In the genomic region with DNA sequence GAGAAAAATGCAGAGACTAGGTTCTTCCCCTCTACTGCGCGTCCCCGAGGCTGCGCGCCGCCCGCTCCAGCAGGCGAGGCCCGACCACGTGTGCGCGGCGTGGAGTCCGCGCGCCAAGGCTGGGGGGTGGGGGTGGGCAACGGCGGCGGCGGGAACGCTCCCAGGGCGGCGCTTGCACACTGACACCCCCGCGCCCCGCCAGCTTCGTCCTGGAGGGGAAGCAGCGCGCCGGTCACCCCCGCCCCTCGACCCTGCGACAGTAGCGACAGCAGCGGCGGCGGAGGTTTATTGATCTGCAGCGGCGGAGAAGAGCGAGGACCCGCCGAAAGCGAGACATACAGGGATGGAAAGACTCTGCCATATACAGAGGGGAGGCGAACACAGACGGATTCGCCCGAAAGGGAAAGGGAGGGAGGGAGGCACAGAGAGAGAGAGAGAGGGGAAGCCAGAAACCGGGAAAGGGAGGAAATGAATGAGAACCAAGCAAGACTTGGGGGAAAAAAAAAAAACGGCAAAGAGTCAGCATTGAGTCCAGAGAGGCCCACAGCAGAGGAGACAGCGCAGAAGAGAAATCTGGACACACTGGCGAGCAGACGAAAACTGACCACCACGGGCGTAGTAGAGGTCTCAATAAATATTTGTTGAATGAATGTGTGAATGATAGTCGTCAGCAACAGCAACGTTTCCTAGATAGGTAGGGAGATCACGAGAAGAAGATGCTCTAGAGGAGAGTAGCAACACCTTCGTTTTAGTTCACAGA, we compare ENCODE assay signal across 8 mouse cellular contexts. TPM values are rescaled to one million over a fixed set of nuclear protein-coding genes. Genes with fewer than 3 reads are reported as not detected.
DNase-seq lines count a peak whose midpoint lies in the region; ATAC-seq and TF ChIP-seq lines count a peak whose summit lies in the region.

No protein-coding gene starts in this region.

- peaks cover 60% of the 10 kb centered on the region for H3K27me3 ChIP-seq in embryonic facial prominence, embryonic 12.5 days
- peaks cover 3% of the 10 kb centered on the region for H3K27me3 ChIP-seq in hindbrain, embryonic 16.5 days (replicated peaks; ENCODE audit: control insufficient read depth, insufficient read depth, low read length)
- no peaks in the 10 kb centered on the region for H3K27me3 ChIP-seq in midbrain, postnatal 0 days (ENCODE audit: insufficient read depth, low read length)

- no peak for TF ChIP-seq CTCF in midbrain, postnatal 0 days (IDR thresholded peaks at IDR 0.05)

- intact Hi-C loops in left cerebral cortex, postnatal 14 days (cut with DNase I): loop anchor here (5.0 kb wide), 1 partner anchor 33 kb away; no protein-coding TSS in a partner anchor
- intact Hi-C loops in left cerebral cortex, postnatal 4 days (cut with DNase I): no loop called here

- peaks cover 64% of the 10 kb centered on the region for H3K4me1 ChIP-seq in embryonic facial prominence, embryonic 12.5 days
- H3K4me1 ChIP-seq in hindbrain, embryonic 16.5 days (ENCODE audit: control insufficient read depth, insufficient read depth, low read depth, low read length): peaks cover 55% of the 10 kb centered on the region
- no peaks in the 10 kb centered on the region for H3K4me1 ChIP-seq in midbrain, postnatal 0 days (ENCODE audit: insufficient read depth, low read length)

- no peak for ATAC-seq in embryonic facial prominence, embryonic 12.5 days (ENCODE audit: insufficient number of reproducible peaks, insufficient read depth, low FRiP score, low TSS enrichment)
- peak; percentile 13; the same call in 1 of the 2 replicates for ATAC-seq in hindbrain, embryonic 16.5 days
- ATAC-seq in midbrain, postnatal 0 days (ENCODE audit: low FRiP score): 0 out of 2 replicates have a peak, but pooled peaks have one; percentile 9

- peak overlapping the region; percentile 68 for H3K4me3 ChIP-seq in embryonic facial prominence, embryonic 12.5 days
- peak overlapping the region; percentile 60 for H3K4me3 ChIP-seq in hindbrain, embryonic 16.5 days (ENCODE audit: low read length)
- peak overlapping the region; percentile 72 for H3K4me3 ChIP-seq in midbrain, postnatal 0 days (ENCODE audit: low read depth, low read length)

- no peaks in the 10 kb centered on the region for H3K9me3 ChIP-seq in embryonic facial prominence, embryonic 12.5 days
- H3K9me3 ChIP-seq in hindbrain, embryonic 16.5 days (ENCODE audit: control insufficient read depth, low read length): no peaks in the 10 kb centered on the region
- no peaks in the 10 kb centered on the region for H3K9me3 ChIP-seq in midbrain, postnatal 0 days (ENCODE audit: low read length)

- H3K4me2 ChIP-seq in embryonic facial prominence, embryonic 12.5 days (replicated peaks): peak overlapping the region; percentile 96
- peak overlapping the region; percentile 89 for H3K4me2 ChIP-seq in hindbrain, embryonic 16.5 days (ENCODE audit: low read length)
- peak overlapping the region; percentile 80 for H3K4me2 ChIP-seq in midbrain, postnatal 0 days (ENCODE audit: low read depth, low read length, poor library complexity, severe bottlenecking)

- DNase-seq in left cerebral cortex, postnatal 14 days (ENCODE audit: low spot score in 2 of 2): peak; percentile 50 to 51
- DNase-seq in left cerebral cortex, postnatal 4 days: no peak
- DNase-seq in midbrain, postnatal 0 days (ENCODE audit: low spot score): peak; percentile 54
- no peak for DNase-seq in layer of hippocampus, adult 11-12 months (ENCODE audit: low spot score)
- DNase-seq in ovary, adult 18-20 months (ENCODE audit: low spot score): no peak
- no peak for DNase-seq in cerebellum, adult 18-20 months

- 0 out of 2 replicates have a peak overlapping the region, but pooled peaks have one; percentile 11 for H3K27ac ChIP-seq in embryonic facial prominence, embryonic 12.5 days
- peak overlapping the region; percentile 96 for H3K27ac ChIP-seq in hindbrain, embryonic 16.5 days (ENCODE audit: low read depth, low read length)
- H3K27ac ChIP-seq in midbrain, postnatal 0 days (ENCODE audit: low read depth, low read length): peak overlapping the region; percentile 94

- H3K9ac ChIP-seq in embryonic facial prominence, embryonic 12.5 days: peak overlapping the region; percentile 54
- H3K9ac ChIP-seq in hindbrain, embryonic 16.5 days (ENCODE audit: low read depth, low read length): peak overlapping the region; percentile 83
- H3K9ac ChIP-seq in midbrain, postnatal 0 days (replicated peaks; ENCODE audit: low read length, poor library complexity, severe bottlenecking): peak overlapping the region; percentile 82

- no peaks in the 10 kb centered on the region for H3K36me3 ChIP-seq in embryonic facial prominence, embryonic 12.5 days
- H3K36me3 ChIP-seq in hindbrain, embryonic 16.5 days (ENCODE audit: control insufficient read depth, insufficient read depth, low read length): no peaks in the 10 kb centered on the region
- H3K36me3 ChIP-seq in midbrain, postnatal 0 days (ENCODE audit: insufficient read depth, low read length): peaks cover 7% of the 10 kb centered on the region

- WGBS in embryonic facial prominence, embryonic 12.5 days: 4% methylated on average over 58 of the region's 58 CpGs
- WGBS in hindbrain, embryonic 16.5 days: 2% methylated on average over 53 of the region's 58 CpGs
- WGBS in midbrain, postnatal 0 days: 2% methylated on average over 58 of the region's 58 CpGs

RNA-seq across cellular contexts. Expression of gene Efna3, which starts 3.0 kb away (rescaled TPM):
- 10 to 100 TPM; 48.5 to 49.6 TPM for total RNA-seq in left cerebral cortex, postnatal 14 days (2021)
- total RNA-seq in left cerebral cortex, postnatal 4 days (2021): 10 to 100 TPM; 64.7 to 66.2 TPM
- 12.8 and 15.8 TPM in 2 replicates for polyA plus RNA-seq in embryonic facial prominence, embryonic 12.5 days (2016; fragmentation: Nextera tagmentation; extraction: Ambion mirVana)
- 77.9 and 78.0 TPM in 2 replicates for polyA plus RNA-seq in hindbrain, embryonic 16.5 days (2015; fragmentation: Nextera tagmentation; extraction: Ambion mirVana)
- 93.5 and 115 TPM in 2 replicates for total RNA-seq in midbrain, postnatal 0 days (2014; rRNA removed)
- polyA plus RNA-seq in midbrain, postnatal 0 days (2015; fragmentation: Nextera tagmentation; extraction: Ambion mirVana): 52.3 and 58.4 TPM in 2 replicates

RNA-seq across cellular contexts. Expression of gene Efna4, which starts 18.1 kb away (rescaled TPM):
- total RNA-seq in left cerebral cortex, postnatal 14 days (2021): under 1 TPM; 0.29 to 0.61 TPM
- 1 to 10 TPM; 5.7 to 7.4 TPM for total RNA-seq in left cerebral cortex, postnatal 4 days (2021)
- 47.1 and 48.8 TPM in 2 replicates for polyA plus RNA-seq in embryonic facial prominence, embryonic 12.5 days (2016; fragmentation: Nextera tagmentation; extraction: Ambion mirVana)
- 3.9 and 5.0 TPM in 2 replicates for polyA plus RNA-seq in hindbrain, embryonic 16.5 days (2015; fragmentation: Nextera tagmentation; extraction: Ambion mirVana)
- 3.0 and 7.9 TPM in 2 replicates for total RNA-seq in midbrain, postnatal 0 days (2014; rRNA removed)
- polyA plus RNA-seq in midbrain, postnatal 0 days (2015; fragmentation: Nextera tagmentation; extraction: Ambion mirVana): 2.5 and 3.5 TPM in 2 replicates

RNA-seq across cellular contexts. Expression of gene Adam15, which starts 30.0 kb away (rescaled TPM):
- 10 to 100 TPM; 95.0 TPM for total RNA-seq in left cerebral cortex, postnatal 14 days (2021)
- 10 to 100 TPM; 84.1 to 91.0 TPM for total RNA-seq in left cerebral cortex, postnatal 4 days (2021)
- 42.7 and 45.5 TPM in 2 replicates for polyA plus RNA-seq in embryonic facial prominence, embryonic 12.5 days (2016; fragmentation: Nextera tagmentation; extraction: Ambion mirVana)
- polyA plus RNA-seq in hindbrain, embryonic 16.5 days (2015; fragmentation: Nextera tagmentation; extraction: Ambion mirVana): 74.6 and 84.1 TPM in 2 replicates
- total RNA-seq in midbrain, postnatal 0 days (2014; rRNA removed): 63.4 and 88.8 TPM in 2 replicates
- polyA plus RNA-seq in midbrain, postnatal 0 days (2015; fragmentation: Nextera tagmentation; extraction: Ambion mirVana): 73.6 and 79.4 TPM in 2 replicates

RNA-seq across cellular contexts. Expression of gene Efna1, which starts 38.8 kb away (rescaled TPM):
- 1 to 10 TPM; 4.0 to 5.9 TPM for total RNA-seq in left cerebral cortex, postnatal 14 days (2021)
- 1 to 10 TPM; 5.0 to 6.4 TPM for total RNA-seq in left cerebral cortex, postnatal 4 days (2021)
- polyA plus RNA-seq in embryonic facial prominence, embryonic 12.5 days (2016; fragmentation: Nextera tagmentation; extraction: Ambion mirVana): 32.6 and 36.1 TPM in 2 replicates
- polyA plus RNA-seq in hindbrain, embryonic 16.5 days (2015; fragmentation: Nextera tagmentation; extraction: Ambion mirVana): 8.4 and 9.9 TPM in 2 replicates
- 6.6 and 7.1 TPM in 2 replicates for total RNA-seq in midbrain, postnatal 0 days (2014; rRNA removed)
- 8.9 and 9.4 TPM in 2 replicates for polyA plus RNA-seq in midbrain, postnatal 0 days (2015; fragmentation: Nextera tagmentation; extraction: Ambion mirVana)

RNA-seq across cellular contexts. Expression of gene Dcst2, which starts 42.0 kb away (rescaled TPM):
- total RNA-seq in left cerebral cortex, postnatal 14 days (2021): under 1 TPM; 0.34 to 0.35 TPM
- under 1 TPM; 0.74 to 0.92 TPM for total RNA-seq in left cerebral cortex, postnatal 4 days (2021)
- polyA plus RNA-seq in embryonic facial prominence, embryonic 12.5 days (2016; fragmentation: Nextera tagmentation; extraction: Ambion mirVana): 0.13 and 0.38 TPM in 2 replicates
- polyA plus RNA-seq in hindbrain, embryonic 16.5 days (2015; fragmentation: Nextera tagmentation; extraction: Ambion mirVana): 0.10 and 0.11 TPM in 2 replicates
- total RNA-seq in midbrain, postnatal 0 days (2014; rRNA removed): not detected in 2 replicates
- 0.31 and 0.51 TPM in 2 replicates for polyA plus RNA-seq in midbrain, postnatal 0 days (2015; fragmentation: Nextera tagmentation; extraction: Ambion mirVana)

Comparison
In these comparisons a context has a peak if more than half of its experiments do, and no peak if none do; other contexts are left out.
1. DNase-seq: peak in left cerebral cortex, postnatal 14 days (2 of 2) and midbrain, postnatal 0 days (single experiment); none in left cerebral cortex, postnatal 4 days (single experiment), layer of hippocampus, adult 11-12 months (single experiment), ovary, adult 18-20 months (single experiment) and cerebellum, adult 18-20 months (0 of 2).
2. H3K27ac ChIP-seq: peak in every context shown above with its lines; median percentile 96 in hindbrain, embryonic 16.5 days; 94 in midbrain, postnatal 0 days; 11 in embryonic facial prominence, embryonic 12.5 days.
3. Peak in every context shown above with its lines, with median percentiles within 50 percentile points of each other: H3K4me2 ChIP-seq, H3K4me3 ChIP-seq and H3K9ac ChIP-seq.